Mouse (Mus musculus) thymus, adult 2 months (tissue): ENCODE results near the gene Fhl3.

Experiments
- CTCF ChIP-seq: fragments of 200-500 bp; IDR thresholded peaks from 2 replicates; pipeline ENCODE4 v1.5.1; 2012; ENCODE audit warnings: mild to moderate bottlenecking, control low read depth, low read length, moderate library complexity, borderline replicate concordance; ENCODE audit not compliant: control insufficient read depth, poor library complexity, insufficient read depth; ENCODE audit errors: extremely low read depth
- POLR2A ChIP-seq: fragments of 200-500 bp; IDR thresholded peaks from 2 replicates; pipeline ENCODE4 v1.6.1; 2012; ENCODE audit warnings: mild to moderate bottlenecking, low read length, control low read depth, moderate library complexity; ENCODE audit not compliant: control insufficient read depth, poor library complexity, insufficient read depth; ENCODE audit errors: extremely low read depth

GRCm38 (mm10) chr4:124741376-124742343 lies 41.2 kb downstream of the Fhl3 start, which contains the start of gene Inpp5b:
- TF ChIP-seq CTCF (peak; percentile 44; the same call in 1 of the 2 replicates), POLR2A (0 out of 2 replicates have a peak, but pooled peaks have one; percentile 8)
